Comparison of ENCODE assay signal across 8 mouse cellular contexts in genomic region chr9:107975399-107976386, GRCm38 (mm10). TPM values are rescaled to one million over a fixed set of nuclear protein-coding genes. Genes with fewer than 3 reads are reported as not detected.
A peak's percentile ranks its signal among the peaks of the same experiment; 100 is the strongest.
DNase-seq lines count a peak whose midpoint lies in the region; ATAC-seq and TF ChIP-seq lines count a peak whose summit lies in the region.

Gene Uba7 (plus strand): TSS chr9:107975505.

- H3K36me3 ChIP-seq in G1E (replicated peaks), result peaks cover 77% of the 10 kb centered on the region
- peaks cover 24% of the 10 kb centered on the region for H3K36me3 ChIP-seq in embryonic facial prominence, embryonic 13.5 days
- peaks cover 13% of the 10 kb centered on the region for H3K36me3 ChIP-seq in intestine, embryonic 14.5 days (ENCODE audit: control insufficient read depth, insufficient read depth, low read length)
- peaks cover 53% of the 10 kb centered on the region for H3K36me3 ChIP-seq in liver, embryonic 15.5 days (replicated peaks)
- H3K36me3 ChIP-seq in stomach, embryonic 14.5 days (ENCODE audit: control insufficient read depth, insufficient read depth, low read length), result 0 out of 2 replicates have a peak, but pooled peaks cover 5% of the 10 kb centered on the region
- 0 out of 2 replicates have a peak, but pooled peaks cover 2% of the 10 kb centered on the region for H3K36me3 ChIP-seq in midbrain, embryonic 14.5 days (ENCODE audit: control insufficient read depth, insufficient read depth, low read length)

- 73% methylated on average over 12 of the region's 12 CpGs for whole genome bisulfite sequencing in embryonic facial prominence, embryonic 13.5 days
- WGBS in intestine, embryonic 14.5 days, result 63% methylated on average over 12 of the region's 12 CpGs
- 40% methylated on average over 12 of the region's 12 CpGs for WGBS in liver, embryonic 15.5 days (ENCODE audit: insufficient replicate concordance)
- 59% methylated on average over 12 of the region's 12 CpGs for WGBS in stomach, embryonic 14.5 days
- WGBS in midbrain, embryonic 14.5 days, result 78% methylated on average over 12 of the region's 12 CpGs

- DNase-seq in A20 (ENCODE audit: low read depth, low spot score) (peak; percentile 86), G1E (ENCODE audit: low spot score) (peak; percentile 71)
- peak; percentile 62 for DNase-seq in intestine, embryonic 14.5 days (ENCODE audit: low spot score)
- DNase-seq in midbrain, embryonic 14.5 days, result no peak
- no peak for DNase-seq in left cerebral cortex, postnatal 4 days

- H3K27me3 ChIP-seq in G1E (ENCODE audit: insufficient read depth, low read length), result no peaks in the 10 kb centered on the region
- H3K27me3 ChIP-seq in embryonic facial prominence, embryonic 13.5 days, result no peaks in the 10 kb centered on the region
- no peaks in the 10 kb centered on the region for H3K27me3 ChIP-seq in intestine, embryonic 14.5 days (replicated peaks; ENCODE audit: control insufficient read depth, insufficient read depth, low read length)
- H3K27me3 ChIP-seq in liver, embryonic 15.5 days, result no peaks in the 10 kb centered on the region
- no peaks in the 10 kb centered on the region for H3K27me3 ChIP-seq in stomach, embryonic 14.5 days (ENCODE audit: control insufficient read depth, insufficient read depth, low read length)
- no peaks in the 10 kb centered on the region for H3K27me3 ChIP-seq in midbrain, embryonic 14.5 days (ENCODE audit: control insufficient read depth, insufficient read depth, low read length)

- intact Hi-C loops in left cerebral cortex, postnatal 4 days (cut with DNase I), result no loop called here

- H3K9me3 ChIP-seq in G1E (replicated peaks), result no peaks in the 10 kb centered on the region
- H3K9me3 ChIP-seq in embryonic facial prominence, embryonic 13.5 days, result no peaks in the 10 kb centered on the region
- H3K9me3 ChIP-seq in intestine, embryonic 14.5 days (ENCODE audit: control insufficient read depth, low read length), result no peaks in the 10 kb centered on the region
- no peaks in the 10 kb centered on the region for H3K9me3 ChIP-seq in liver, embryonic 15.5 days (replicated peaks)
- no peaks in the 10 kb centered on the region for H3K9me3 ChIP-seq in stomach, embryonic 14.5 days (ENCODE audit: control insufficient read depth, low read depth, low read length)
- no peaks in the 10 kb centered on the region for H3K9me3 ChIP-seq in midbrain, embryonic 14.5 days (ENCODE audit: control insufficient read depth, low read length)

- peak within 1 kb of the TSS; percentile 73 for H3K4me3 ChIP-seq in G1E (ENCODE audit: low read depth, low read length)
- no peak within 1 kb of the TSS; the same call in 1 of the 2 replicates for H3K4me3 ChIP-seq in embryonic facial prominence, embryonic 13.5 days
- 0 out of 2 replicates have a peak within 1 kb of the TSS, but pooled peaks have one; percentile 6 for H3K4me3 ChIP-seq in intestine, embryonic 14.5 days (ENCODE audit: low read depth, low read length)
- peak within 1 kb of the TSS; percentile 68 for H3K4me3 ChIP-seq in liver, embryonic 15.5 days (replicated peaks)
- H3K4me3 ChIP-seq in stomach, embryonic 14.5 days (ENCODE audit: low read depth, low read length), result no peak within 1 kb of the TSS
- no peak within 1 kb of the TSS for H3K4me3 ChIP-seq in midbrain, embryonic 14.5 days (replicated peaks; ENCODE audit: low read depth, low read length)

- peak within 1 kb of the TSS; percentile 40; the same call in 1 of the 2 replicates for H3K9ac ChIP-seq in embryonic facial prominence, embryonic 13.5 days
- H3K9ac ChIP-seq in intestine, embryonic 14.5 days (ENCODE audit: low read length), result 0 out of 2 replicates have a peak within 1 kb of the TSS, but pooled peaks have one; percentile 5
- H3K9ac ChIP-seq in liver, embryonic 15.5 days, result peak within 1 kb of the TSS; percentile 80
- no peak within 1 kb of the TSS for H3K9ac ChIP-seq in stomach, embryonic 14.5 days (replicated peaks; ENCODE audit: low read depth, low read length)
- H3K9ac ChIP-seq in midbrain, embryonic 14.5 days (replicated peaks; ENCODE audit: low read length), result no peak within 1 kb of the TSS

- peak; percentile 59; the same call in 1 of the 2 replicates for ATAC-seq in G1E (ENCODE audit: extremely low read depth, insufficient number of reproducible peaks, low FRiP score, poor library complexity, severe bottlenecking)
- ATAC-seq in embryonic facial prominence, embryonic 13.5 days (ENCODE audit: insufficient number of reproducible peaks, insufficient read depth, low FRiP score, low TSS enrichment, low read depth), result no peak
- ATAC-seq in intestine, embryonic 14.5 days (replicated peaks; ENCODE audit: low FRiP score, low TSS enrichment, low read depth), result no peak; the same call in 1 of the 2 replicates
- ATAC-seq in liver, embryonic 15.5 days (ENCODE audit: insufficient read depth), result peak; percentile 82
- ATAC-seq in stomach, embryonic 14.5 days (ENCODE audit: insufficient number of reproducible peaks, insufficient read depth, low FRiP score, low read depth), result peak; percentile 74
- ATAC-seq in midbrain, embryonic 14.5 days (ENCODE audit: low FRiP score, low TSS enrichment), result no peak

- 0 out of 2 replicates have a peak within 1 kb of the TSS, but pooled peaks have one; percentile 39 for H3K27ac ChIP-seq in embryonic facial prominence, embryonic 13.5 days
- H3K27ac ChIP-seq in intestine, embryonic 14.5 days (ENCODE audit: low read depth), result peak within 1 kb of the TSS; percentile 54
- H3K27ac ChIP-seq in liver, embryonic 15.5 days (replicated peaks), result peak within 1 kb of the TSS; percentile 98
- H3K27ac ChIP-seq in stomach, embryonic 14.5 days (ENCODE audit: low read length), result peak within 1 kb of the TSS; percentile 6; the same call in 1 of the 2 replicates
- H3K27ac ChIP-seq in midbrain, embryonic 14.5 days (replicated peaks; ENCODE audit: low read depth, low read length), result no peak within 1 kb of the TSS

- no peak within 1 kb of the TSS for H3K4me2 ChIP-seq in embryonic facial prominence, embryonic 13.5 days
- H3K4me2 ChIP-seq in intestine, embryonic 14.5 days (ENCODE audit: low read length), result peak within 1 kb of the TSS; percentile 34
- H3K4me2 ChIP-seq in liver, embryonic 15.5 days, result peak within 1 kb of the TSS; percentile 84
- peak within 1 kb of the TSS; percentile 10; the same call in 1 of the 2 replicates for H3K4me2 ChIP-seq in stomach, embryonic 14.5 days (replicated peaks; ENCODE audit: low read depth, low read length)
- no peak within 1 kb of the TSS for H3K4me2 ChIP-seq in midbrain, embryonic 14.5 days (ENCODE audit: low read length)

- TF ChIP-seq CTCF in G1E (IDR thresholded peaks at IDR 0.05; ENCODE audit: low read depth, low read length), result no peak

- peaks cover 95% of the 10 kb centered on the region for H3K4me1 ChIP-seq in G1E (ENCODE audit: insufficient read depth, low read depth, low read length)
- H3K4me1 ChIP-seq in embryonic facial prominence, embryonic 13.5 days, result peaks cover 17% of the 10 kb centered on the region
- H3K4me1 ChIP-seq in intestine, embryonic 14.5 days (replicated peaks; ENCODE audit: control insufficient read depth, insufficient read depth, low read length), result peaks cover 12% of the 10 kb centered on the region
- H3K4me1 ChIP-seq in liver, embryonic 15.5 days (replicated peaks), result peaks cover 94% of the 10 kb centered on the region
- peaks cover 2% of the 10 kb centered on the region; the same call in 1 of the 2 replicates for H3K4me1 ChIP-seq in stomach, embryonic 14.5 days (ENCODE audit: control insufficient read depth, insufficient read depth, low read length)
- H3K4me1 ChIP-seq in midbrain, embryonic 14.5 days (ENCODE audit: control insufficient read depth, insufficient read depth, low read length), result no peaks in the 10 kb centered on the region

RNA-seq across cellular contexts. Expression of gene Uba7, which starts in this region (rescaled TPM):
- 44.5 and 87.9 TPM in 2 replicates for total RNA-seq in G1E (2014; fragmentation: Nextera tagmentation)
- 145 and 186 TPM in 2 replicates for total RNA-seq in G1E (2017)
- 18.3 and 34.2 TPM in 2 replicates for polyA plus RNA-seq in G1E (2012)
- polyA plus RNA-seq in embryonic facial prominence, embryonic 13.5 days (2015; fragmentation: Nextera tagmentation; extraction: Ambion mirVana), result 25.7 and 28.1 TPM in 2 replicates
- polyA plus RNA-seq in intestine, embryonic 14.5 days (2014; fragmentation: Nextera tagmentation; extraction: Ambion mirVana), result 48.0 and 51.1 TPM in 2 replicates
- polyA plus RNA-seq in liver, embryonic 15.5 days (2015; fragmentation: Nextera tagmentation; extraction: Ambion mirVana), result 55.7 and 60.1 TPM in 2 replicates
- 48.7 and 54.0 TPM in 2 replicates for polyA plus RNA-seq in stomach, embryonic 14.5 days (2014; fragmentation: Nextera tagmentation; extraction: Ambion mirVana)
- 2.6 and 5.0 TPM in 2 replicates for polyA plus RNA-seq in midbrain, embryonic 14.5 days (2014; fragmentation: Nextera tagmentation; extraction: Ambion mirVana)
- 1 to 10 TPM; 2.1 to 3.5 TPM for total RNA-seq in left cerebral cortex, postnatal 4 days (2021)

Comparison
In these comparisons a context has a peak if more than half of its experiments do, and no peak if none do; other contexts are left out.
1. RNA of gene Uba7 (total RNA-seq): 44.5 to 186 TPM in G1E; 2.1 to 3.5 TPM in left cerebral cortex, postnatal 4 days; every median in the first group is over 10 times any median in the second.
2. DNase-seq: peak in A20 (single experiment), G1E (single experiment) and intestine, embryonic 14.5 days (single experiment); none in midbrain, embryonic 14.5 days (single experiment) and left cerebral cortex, postnatal 4 days (single experiment).
3. ATAC-seq: peak in G1E (single experiment), liver, embryonic 15.5 days (single experiment) and stomach, embryonic 14.5 days (single experiment); none in embryonic facial prominence, embryonic 13.5 days (single experiment), intestine, embryonic 14.5 days (single experiment) and midbrain, embryonic 14.5 days (single experiment).
4. H3K4me3 ChIP-seq: peak in G1E (single experiment), intestine, embryonic 14.5 days (single experiment) and liver, embryonic 15.5 days (single experiment); none in embryonic facial prominence, embryonic 13.5 days (single experiment), stomach, embryonic 14.5 days (single experiment) and midbrain, embryonic 14.5 days (single experiment).
5. H3K4me2 ChIP-seq: peak in intestine, embryonic 14.5 days (single experiment), liver, embryonic 15.5 days (single experiment) and stomach, embryonic 14.5 days (single experiment); none in embryonic facial prominence, embryonic 13.5 days (single experiment) and midbrain, embryonic 14.5 days (single experiment).
6. H3K9ac ChIP-seq: peak in embryonic facial prominence, embryonic 13.5 days (single experiment), intestine, embryonic 14.5 days (single experiment) and liver, embryonic 15.5 days (single experiment); none in stomach, embryonic 14.5 days (single experiment) and midbrain, embryonic 14.5 days (single experiment).